Mouse (Mus musculus) heart, postnatal 0 days (tissue): ENCODE measurements around the gene Rph3a.

Experiments
- CTCF ChIP-seq: IDR thresholded peaks from 2 replicates; pipeline ENCODE4 v1.5.1; 2016; ENCODE audit warnings: antibody characterized with exemption, control low read depth, low read depth
- EP300 ChIP-seq: IDR thresholded peaks from 2 replicates; pipeline ENCODE4 v1.6.1; 2016; ENCODE audit warnings: antibody characterized with exemption, low read depth

DNA sequence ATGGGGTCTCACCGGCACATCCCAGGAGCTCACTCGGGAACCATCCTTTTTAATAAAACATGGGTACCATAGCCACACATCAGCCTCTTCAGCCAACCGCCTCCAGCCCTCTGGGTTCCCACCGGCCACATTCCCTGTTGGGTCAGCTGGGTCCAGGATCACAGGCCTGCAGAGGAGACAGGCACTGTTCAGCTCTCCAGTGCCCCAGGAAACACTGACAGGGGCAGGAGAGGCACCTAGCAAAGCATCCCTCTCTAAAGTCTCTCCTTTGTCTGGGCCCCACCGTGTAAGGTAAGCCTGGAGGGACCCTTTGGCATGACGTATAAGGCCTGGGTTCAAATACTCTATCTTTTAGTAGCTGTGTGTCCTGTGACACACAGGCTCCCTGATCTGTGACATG lies 111.6 kb downstream of the Rph3a start:
- TF ChIP-seq CTCF (no peak), EP300 (no peak)
